ENCODE assay signal across 9 mouse cellular contexts in the genomic region with DNA sequence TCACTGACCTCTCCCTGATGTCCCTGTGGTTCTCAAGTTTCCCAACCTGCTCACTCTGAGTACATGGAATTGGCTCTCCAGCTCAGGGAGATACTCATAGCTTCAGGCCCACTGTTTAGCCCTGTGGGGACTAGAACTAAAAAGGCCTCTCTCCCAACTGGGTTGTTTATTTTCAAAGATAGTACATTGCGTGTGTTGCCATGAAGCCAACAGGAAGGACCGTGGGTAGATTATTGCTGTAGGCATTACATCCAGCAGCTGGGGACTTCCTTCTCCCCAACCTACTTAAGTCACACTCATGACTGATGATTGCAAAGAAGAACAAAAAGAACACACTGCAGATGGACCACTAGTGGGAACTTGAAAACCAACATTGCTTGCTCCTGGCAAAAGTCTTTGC.
DNase-seq lines count a peak whose midpoint lies in the region; ATAC-seq and TF ChIP-seq lines count a peak whose summit lies in the region.
"Had no signal": no experiment of that assay in that cellular context is flagged by ENCODE, and none has a peak within 500 bp of the region (broad histone marks: within the 10 kb centered on the region; RNA-seq: fewer than 3 reads in every experiment).

No protein-coding gene starts in this region.

- H3K9me3 ChIP-seq in hindbrain, embryonic 12.5 days (replicated peaks): no peaks in the 10 kb centered on the region
- no peaks in the 10 kb centered on the region for H3K9me3 ChIP-seq in hindbrain, embryonic 11.5 days (ENCODE audit: control insufficient read depth, low read length)
- no peaks in the 10 kb centered on the region for H3K9me3 ChIP-seq in embryonic facial prominence, embryonic 13.5 days
- no peaks in the 10 kb centered on the region for H3K9me3 ChIP-seq in limb, embryonic 14.5 days (ENCODE audit: control insufficient read depth, low read length)

- peak overlapping the region; percentile 73 for H3K27ac ChIP-seq in hindbrain, embryonic 12.5 days
- H3K27ac ChIP-seq in hindbrain, embryonic 11.5 days (ENCODE audit: low read depth, low read length): no peak overlapping the region; the same call in 1 of the 2 replicates
- H3K27ac ChIP-seq in embryonic facial prominence, embryonic 13.5 days: peak overlapping the region; percentile 69
- peak overlapping the region; percentile 77 for H3K27ac ChIP-seq in limb, embryonic 14.5 days (replicated peaks; ENCODE audit: low read depth, low read length)

- H3K27me3 ChIP-seq in hindbrain, embryonic 12.5 days: no peaks in the 10 kb centered on the region
- no peaks in the 10 kb centered on the region; the same call in 1 of the 2 replicates for H3K27me3 ChIP-seq in hindbrain, embryonic 11.5 days (ENCODE audit: control insufficient read depth, insufficient read depth, low read length)
- no peaks in the 10 kb centered on the region for H3K27me3 ChIP-seq in embryonic facial prominence, embryonic 13.5 days
- no peaks in the 10 kb centered on the region for H3K27me3 ChIP-seq in limb, embryonic 14.5 days (ENCODE audit: control insufficient read depth, insufficient read depth, low read length)

- no peak for DNase-seq in hindbrain, embryonic 11.5 days (ENCODE audit: low spot score)
- DNase-seq in NIH3T3 (ENCODE audit: low read depth) (peak; percentile 35), liver (no peak)
- DNase-seq in limb, embryonic 14.5 days (ENCODE audit: low spot score): no peak
- DNase-seq in right cerebral cortex, postnatal 36 days (ENCODE audit: low spot score in 2 of 2): no peak
- DNase-seq: right cerebral cortex, postnatal 25 days had no signal

- H3K4me3 ChIP-seq in hindbrain, embryonic 12.5 days: no peak overlapping the region
- H3K4me3 ChIP-seq in hindbrain, embryonic 11.5 days (ENCODE audit: low read depth, low read length): no peak overlapping the region
- no peak overlapping the region for H3K4me3 ChIP-seq in embryonic facial prominence, embryonic 13.5 days
- no peak overlapping the region for H3K4me3 ChIP-seq in limb, embryonic 14.5 days (replicated peaks; ENCODE audit: low read length)

- H3K36me3 ChIP-seq in hindbrain, embryonic 12.5 days: no peaks in the 10 kb centered on the region
- H3K36me3 ChIP-seq in hindbrain, embryonic 11.5 days (ENCODE audit: control insufficient read depth, insufficient read depth, low read length): no peaks in the 10 kb centered on the region
- no peaks in the 10 kb centered on the region for H3K36me3 ChIP-seq in embryonic facial prominence, embryonic 13.5 days
- H3K36me3 ChIP-seq in limb, embryonic 14.5 days (ENCODE audit: control insufficient read depth, insufficient read depth, low read length): no peaks in the 10 kb centered on the region

- H3K4me2 ChIP-seq in hindbrain, embryonic 12.5 days (replicated peaks): no peak overlapping the region
- H3K4me2 ChIP-seq in hindbrain, embryonic 11.5 days (replicated peaks; ENCODE audit: low read depth, low read length): no peak overlapping the region
- no peak overlapping the region for H3K4me2 ChIP-seq in embryonic facial prominence, embryonic 13.5 days
- no peak overlapping the region for H3K4me2 ChIP-seq in limb, embryonic 14.5 days (replicated peaks; ENCODE audit: low read depth, low read length, severe bottlenecking)
- H3K4me2 ChIP-seq: liver, embryonic 11.5 days had no signal

- no peak overlapping the region for H3K9ac ChIP-seq in hindbrain, embryonic 12.5 days
- H3K9ac ChIP-seq in hindbrain, embryonic 11.5 days (ENCODE audit: low read depth, low read length): no peak overlapping the region
- H3K9ac ChIP-seq in embryonic facial prominence, embryonic 13.5 days: no peak overlapping the region
- H3K9ac ChIP-seq in limb, embryonic 14.5 days (ENCODE audit: low read depth, low read length, severe bottlenecking): no peak overlapping the region

- H3K4me1 ChIP-seq in hindbrain, embryonic 12.5 days: peaks cover 43% of the 10 kb centered on the region
- peaks cover 14% of the 10 kb centered on the region for H3K4me1 ChIP-seq in hindbrain, embryonic 11.5 days (replicated peaks; ENCODE audit: control insufficient read depth, insufficient read depth, low read length)
- H3K4me1 ChIP-seq in embryonic facial prominence, embryonic 13.5 days: peaks cover 56% of the 10 kb centered on the region
- H3K4me1 ChIP-seq in limb, embryonic 14.5 days (ENCODE audit: control insufficient read depth, insufficient read depth, low read length): peaks cover 61% of the 10 kb centered on the region

- no peak for TF ChIP-seq POLR2A in limb, embryonic 14.5 days (IDR thresholded peaks at IDR 0.05; ENCODE audit: borderline replicate concordance, extremely low read depth, insufficient read depth, insufficient read length)

- WGBS in hindbrain, embryonic 12.5 days: 69% methylated on average over 2 of the region's 2 CpGs
- WGBS in hindbrain, embryonic 11.5 days: 77% methylated on average over 2 of the region's 2 CpGs
- 64% methylated on average over 2 of the region's 2 CpGs for WGBS in embryonic facial prominence, embryonic 13.5 days
- 73% methylated on average over 2 of the region's 2 CpGs for WGBS in limb, embryonic 14.5 days

- ATAC-seq in hindbrain, embryonic 12.5 days (ENCODE audit: low FRiP score): no peak
- no peak for ATAC-seq in hindbrain, embryonic 11.5 days (ENCODE audit: low FRiP score)
- no peak for ATAC-seq in embryonic facial prominence, embryonic 13.5 days (ENCODE audit: insufficient number of reproducible peaks, insufficient read depth, low FRiP score, low TSS enrichment, low read depth)
- ATAC-seq in limb, embryonic 14.5 days (ENCODE audit: low FRiP score, low read depth): no peak
